Mouse (Mus musculus) forebrain, embryonic 13.5 days (tissue): ENCODE measurements around the gene Nat8f6. TPM values are rescaled to one million over a fixed set of nuclear protein-coding genes. Genes with fewer than 3 reads are reported as not detected.
"Not testable (repeated sequence)": the region's sequence is repeated elsewhere in the genome, so short reads cannot be mapped to it uniquely, and the experiment has no call there.

Source experiments
- ATAC-seq: fragments of 200-750 bp; cut with Nextera tagmentation; 2 replicates; pipeline ENCODE4 v1.8.0; 2017
- H3K27ac ChIP-seq: fragments of 300-500 bp; sonication (generic); 2 replicates; pipeline ENCODE4 v1.5.1; 2015; ENCODE audit warnings: inconsistent platforms, mild to moderate bottlenecking, moderate library complexity
- H3K27me3 ChIP-seq: fragments of 300-500 bp; sonication (generic); 2 replicates; pipeline ENCODE4 v1.6.1; 2015; ENCODE audit warnings: mild to moderate bottlenecking, inconsistent platforms
- H3K36me3 ChIP-seq: fragments of 300-500 bp; sonication (generic); 2 replicates; pipeline ENCODE4 v1.6.1; 2015; ENCODE audit warnings: mild to moderate bottlenecking, inconsistent platforms; ENCODE audit not compliant: poor library complexity, severe bottlenecking
- H3K4me1 ChIP-seq: fragments of 300-500 bp; sonication (generic); 2 replicates; pipeline ENCODE4 v1.6.1; 2015; ENCODE audit warnings: inconsistent platforms
- H3K4me2 ChIP-seq: fragments of 300-500 bp; sonication (generic); 2 replicates; pipeline ENCODE4 v1.6.1; 2015; ENCODE audit warnings: inconsistent platforms, mild to moderate bottlenecking, moderate library complexity
- H3K4me3 ChIP-seq: fragments of 300-500 bp; sonication (generic); 2 replicates; pipeline ENCODE4 v1.5.1; 2015; ENCODE audit warnings: mild to moderate bottlenecking, inconsistent platforms
- H3K9ac ChIP-seq: fragments of 300-500 bp; sonication (generic); 2 replicates; pipeline ENCODE4 v1.6.1; 2015; ENCODE audit warnings: mild to moderate bottlenecking, inconsistent platforms
- H3K9me3 ChIP-seq: fragments of 300-500 bp; sonication (generic); replicated peaks from 2 replicates; pipeline ENCODE4 v1.6.1; 2016; ENCODE audit warnings: inconsistent platforms
- WGBS: fragments of 180-500 bp; shearing (Covaris S2); methylation state at CpG from one replicate; pipeline ENCODE4 v1.1.7; 2015; 5-methylcytosine and 5-hydroxymethylcytosine counted together
- polyA plus RNA-seq: library from polyadenylated mRNA; unstranded; fragments of >200 nt; fragmentation: Nextera tagmentation; extraction: Ambion mirVana; gene quantifications from 2 replicates; pipeline ENCODE4 v1.2.1, GENCODE M21; 2015

Gene Nat8f6
- polyA plus RNA-seq, 1 experiment from 2014 or later: not detected

GRCm38 (mm10) chr6:85851062-85851773, 30.5 kb upstream of the Nat8f6 start:
- Histone ChIP-seq H3K4me3 (no peak overlapping the region), H3K36me3 (no peaks in the 10 kb centered on the region), H3K4me2 (no peak overlapping the region), H3K27me3 (no peaks in the 10 kb centered on the region), H3K27ac (no peak overlapping the region), H3K4me1 (peaks cover 12% of the 10 kb centered on the region), H3K9me3 (no peaks in the 10 kb centered on the region), H3K9ac (no peak overlapping the region)
- 92% methylated on average over 7 of the region's 7 CpGs for WGBS
- no peak for ATAC-seq

DNA sequence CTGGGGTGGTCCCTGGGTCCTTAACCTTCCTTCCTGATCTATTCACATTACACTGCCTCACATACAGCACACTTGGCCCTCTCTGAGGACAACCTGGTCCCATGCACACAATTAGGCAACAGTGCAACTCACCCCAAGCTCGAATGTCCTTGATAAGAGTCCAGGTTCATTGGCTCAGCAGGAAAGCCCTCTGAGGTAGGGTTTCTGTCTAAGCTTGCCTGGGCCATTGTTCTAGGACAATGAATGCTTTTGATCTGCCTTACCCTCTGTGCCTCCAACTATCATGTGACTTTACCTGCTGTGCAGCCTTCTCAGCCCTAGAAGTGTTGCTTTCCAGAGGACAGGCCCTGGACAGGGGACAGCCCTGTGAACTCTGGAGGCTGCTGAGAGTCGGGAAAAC, 28.5 kb upstream of the Nat8f6 start:
- no peaks in the 10 kb centered on the region for H3K9me3 ChIP-seq
- no peak overlapping the region for H3K27ac ChIP-seq

GRCm38 (mm10) chr6:85848140-85848539, 27.4 kb upstream of the Nat8f6 start:
- no peak overlapping the region for H3K4me3 ChIP-seq
- no peak for ATAC-seq
- H3K9me3 ChIP-seq: no peaks in the 10 kb centered on the region; the same call in 1 of the 2 replicates
- H3K36me3 ChIP-seq: no peaks in the 10 kb centered on the region
- H3K27ac ChIP-seq: no peak overlapping the region
- no peaks in the 10 kb centered on the region for H3K27me3 ChIP-seq
- H3K9ac ChIP-seq: no peak overlapping the region
- 96% methylated on average over 4 of the region's 4 CpGs for WGBS
- peaks cover 12% of the 10 kb centered on the region for H3K4me1 ChIP-seq
- no peak overlapping the region for H3K4me2 ChIP-seq

More for the DNA sequence above, 28.5 kb upstream of the Nat8f6 start:
- H3K36me3 ChIP-seq: no peaks in the 10 kb centered on the region
- peaks cover 12% of the 10 kb centered on the region for H3K4me1 ChIP-seq
- H3K4me3 ChIP-seq: no peak overlapping the region
- no peaks in the 10 kb centered on the region for H3K27me3 ChIP-seq
- no peak for ATAC-seq
- H3K9ac ChIP-seq: no peak overlapping the region
- H3K4me2 ChIP-seq: no peak overlapping the region
- WGBS: 15% methylated on average over 2 of the region's 2 CpGs

GRCm38 (mm10) chr6:85846921-85847320, 26.2 kb upstream of the Nat8f6 start:
- 65% methylated on average over 1 of the region's 1 CpGs for WGBS
- H3K4me3 ChIP-seq: no peak overlapping the region
- no peaks in the 10 kb centered on the region; the same call in 1 of the 2 replicates for H3K9me3 ChIP-seq
- H3K9ac ChIP-seq: no peak overlapping the region
- no peak overlapping the region for H3K27ac ChIP-seq
- no peaks in the 10 kb centered on the region for H3K36me3 ChIP-seq
- peaks cover 12% of the 10 kb centered on the region for H3K4me1 ChIP-seq
- H3K4me2 ChIP-seq: no peak overlapping the region
- ATAC-seq: no peak
- H3K27me3 ChIP-seq: no peaks in the 10 kb centered on the region

GRCm38 (mm10) chr6:85843677-85844458, 23.1 kb upstream of the Nat8f6 start:
- H3K9ac ChIP-seq, ATAC-seq, H3K27me3 ChIP-seq, H3K36me3 ChIP-seq, H3K4me2 ChIP-seq, H3K4me3 ChIP-seq, H3K9me3 ChIP-seq, H3K27ac ChIP-seq: not testable (repeated sequence)
- 65% methylated on average over 25 of the region's 25 CpGs for WGBS
- H3K4me1 ChIP-seq: peaks cover 17% of the 10 kb centered on the region

- 15% methylated on average over 4 of the region's 4 CpGs for WGBS
- ATAC-seq: no peak
- H3K4me2 ChIP-seq: no peak overlapping the region
Measured at GRCm38 (mm10) chr6:85839982-85840381, 19.2 kb upstream of the Nat8f6 start.

DNA sequence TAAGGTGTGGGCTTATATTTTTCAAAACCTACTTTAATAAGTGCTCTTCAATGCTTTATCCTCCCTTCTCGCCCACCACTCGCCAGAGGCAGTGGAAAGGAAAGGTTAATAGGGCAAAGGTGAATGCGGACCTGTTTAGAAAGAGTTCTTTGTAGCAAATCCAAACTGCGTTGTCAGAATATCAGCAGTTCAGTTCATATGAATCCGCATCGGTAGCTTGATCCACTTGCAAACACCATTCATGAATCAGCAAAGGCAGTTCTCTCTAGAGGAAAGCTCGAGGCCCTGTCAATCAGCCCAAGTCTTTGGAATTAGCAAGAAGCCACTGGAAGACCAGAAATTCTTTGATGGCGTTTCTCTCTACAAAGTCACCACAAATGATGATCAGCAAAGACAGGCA, 17.9 kb upstream of the Nat8f6 start:
- no peak overlapping the region for H3K4me2 ChIP-seq
- 22% methylated on average over 8 of the region's 8 CpGs for WGBS

More at GRCm38 (mm10) chr6:85839982-85840381, 19.2 kb upstream of the Nat8f6 start:
- no peak overlapping the region for H3K27ac ChIP-seq
- no peak overlapping the region for H3K9ac ChIP-seq
- H3K9me3 ChIP-seq: no peaks in the 10 kb centered on the region; the same call in 1 of the 2 replicates
- no peaks in the 10 kb centered on the region for H3K36me3 ChIP-seq
- peaks cover 15% of the 10 kb centered on the region; the same call in 1 of the 2 replicates for H3K4me1 ChIP-seq
- no peaks in the 10 kb centered on the region for H3K27me3 ChIP-seq
- H3K4me3 ChIP-seq: no peak overlapping the region

GRCm38 (mm10) chr6:85837307-85837706, 16.6 kb upstream of the Nat8f6 start:
- WGBS: 4% methylated on average over 7 of the region's 12 CpGs
- peaks cover 15% of the 10 kb centered on the region; the same call in 1 of the 2 replicates for H3K4me1 ChIP-seq
- not testable (repeated sequence) for H3K9ac ChIP-seq, H3K27me3 ChIP-seq, H3K9me3 ChIP-seq, H3K4me3 ChIP-seq, H3K27ac ChIP-seq, H3K36me3 ChIP-seq
- ATAC-seq: peak; percentile 57; the same call in 1 of the 2 replicates
- peak overlapping the region; percentile 18 for H3K4me2 ChIP-seq

More for the DNA sequence above, 17.9 kb upstream of the Nat8f6 start:
- H3K27me3 ChIP-seq: no peaks in the 10 kb centered on the region
- no peak overlapping the region for H3K9ac ChIP-seq
- no peaks in the 10 kb centered on the region for H3K36me3 ChIP-seq
- H3K9me3 ChIP-seq: no peaks in the 10 kb centered on the region; the same call in 1 of the 2 replicates
- ATAC-seq: no peak
- no peak overlapping the region for H3K4me3 ChIP-seq
- H3K4me1 ChIP-seq: peaks cover 15% of the 10 kb centered on the region; the same call in 1 of the 2 replicates
- H3K27ac ChIP-seq: no peak overlapping the region

GRCm38 (mm10) chr6:85836827-85837226, 16.1 kb upstream of the Nat8f6 start:
- WGBS: 17% methylated on average over 9 of the region's 9 CpGs
- H3K9ac ChIP-seq, H3K9me3 ChIP-seq, H3K4me2 ChIP-seq, H3K27ac ChIP-seq, H3K27me3 ChIP-seq, ATAC-seq, H3K4me3 ChIP-seq, H3K36me3 ChIP-seq: not testable (repeated sequence)
- H3K4me1 ChIP-seq: peaks cover 15% of the 10 kb centered on the region; the same call in 1 of the 2 replicates

GRCm38 (mm10) chr6:85836098-85836497, 15.3 kb upstream of the Nat8f6 start:
- peaks cover 15% of the 10 kb centered on the region; the same call in 1 of the 2 replicates for H3K4me1 ChIP-seq
- not testable (repeated sequence) for H3K9me3 ChIP-seq, H3K9ac ChIP-seq, ATAC-seq, H3K27me3 ChIP-seq, H3K4me2 ChIP-seq, H3K27ac ChIP-seq, H3K36me3 ChIP-seq, H3K4me3 ChIP-seq
- 76% methylated on average over 5 of the region's 5 CpGs for WGBS

- not testable (repeated sequence) for H3K9ac ChIP-seq
Measured at GRCm38 (mm10) chr6:85835104-85835503, 14.3 kb upstream of the Nat8f6 start.

GRCm38 (mm10) chr6:85834504-85835100, 13.8 kb upstream of the Nat8f6 start:
- not testable (repeated sequence) for H3K27ac ChIP-seq, ATAC-seq, H3K4me3 ChIP-seq, H3K27me3 ChIP-seq, H3K4me2 ChIP-seq, H3K4me1 ChIP-seq, H3K9me3 ChIP-seq, H3K36me3 ChIP-seq, H3K9ac ChIP-seq

More at GRCm38 (mm10) chr6:85835104-85835503, 14.3 kb upstream of the Nat8f6 start:
- H3K4me3 ChIP-seq, ATAC-seq, H3K4me2 ChIP-seq, H3K27me3 ChIP-seq, H3K9me3 ChIP-seq, H3K27ac ChIP-seq, H3K36me3 ChIP-seq: not testable (repeated sequence)
- H3K4me1 ChIP-seq: peaks cover 14% of the 10 kb centered on the region; the same call in 1 of the 2 replicates
- WGBS: 85% methylated on average over 1 of the region's 2 CpGs
